Mouse (Mus musculus) limb, embryonic 10.5 days (tissue): ENCODE data around the gene Gm21366. TPM values are rescaled to one million over a fixed set of nuclear protein-coding genes. Genes with fewer than 3 reads are reported as not detected.
"Not testable (repeated sequence)": the region's sequence is repeated elsewhere in the genome, so short reads cannot be mapped to it uniquely, and the experiment has no call there.

ENCODE experiments used
- DNase-seq: peaks from one replicate; pipeline ENCODE4 v3.0.0-alpha.2; 2017; ENCODE audit warnings: low spot score
- H3K27ac ChIP-seq: fragments of 300-500 bp; sonication (generic); 2 replicates; pipeline ENCODE4 v1.5.1; 2016; ENCODE audit warnings: mild to moderate bottlenecking
- H3K27me3 ChIP-seq: fragments of 300-500 bp; sonication (generic); 2 replicates; pipeline ENCODE4 v1.6.1; 2016; ENCODE audit warnings: low read depth, mild to moderate bottlenecking; ENCODE audit not compliant: poor library complexity, severe bottlenecking
- H3K36me3 ChIP-seq: fragments of 300-500 bp; sonication (generic); 2 replicates; pipeline ENCODE4 v1.6.1; 2016; ENCODE audit warnings: mild to moderate bottlenecking, moderate library complexity
- H3K4me1 ChIP-seq: fragments of 300-500 bp; sonication (generic); 2 replicates; pipeline ENCODE4 v1.6.1; 2016
- H3K4me3 ChIP-seq: fragments of 300-500 bp; sonication (generic); 2 replicates; pipeline ENCODE4 v1.5.1; 2016; ENCODE audit warnings: mild to moderate bottlenecking, moderate library complexity
- H3K9me3 ChIP-seq: fragments of 300-500 bp; sonication (generic); replicated peaks from 2 replicates; pipeline ENCODE4 v1.6.1; 2016; ENCODE audit warnings: mild to moderate bottlenecking
- WGBS: fragments of 180-500 bp; shearing (Covaris S2); methylation state at CpG from one replicate; pipeline ENCODE4 v1.1.7; 2016; 5-methylcytosine and 5-hydroxymethylcytosine counted together
- polyA plus RNA-seq: library from polyadenylated mRNA; unstranded; fragments of >200 nt; fragmentation: Nextera tagmentation; extraction: Ambion mirVana; gene quantifications from 2 replicates; pipeline ENCODE4 v1.2.1, GENCODE M21; 2016

Gm21366 gene
- polyA plus RNA-seq, result not detected in 2 replicates

DNA sequence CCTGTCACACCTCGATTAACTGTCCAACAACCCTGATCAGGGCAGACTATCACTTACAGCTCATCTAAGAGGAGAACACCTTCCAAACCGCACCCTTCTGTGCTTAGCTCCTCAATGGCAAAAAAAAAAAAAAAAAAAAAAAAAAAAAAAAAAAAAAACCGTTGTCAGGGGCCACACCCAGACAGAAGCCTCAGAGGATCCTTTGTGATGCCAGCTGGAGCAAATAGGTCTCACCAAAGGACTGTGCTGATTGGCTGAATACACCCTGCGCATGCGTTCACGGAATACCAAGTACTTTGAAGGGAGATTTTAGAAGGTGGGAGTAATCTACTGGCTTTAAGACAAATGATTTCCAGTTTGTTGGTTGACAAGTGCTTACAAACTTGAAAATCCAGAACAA, at the start of gene Gm21366:
Gene Gm21366 (minus strand): TSS at position 101 of the 400 bp plus-strand sequence.
- H3K27ac ChIP-seq, H3K27me3 ChIP-seq, H3K9me3 ChIP-seq, DNase-seq, H3K36me3 ChIP-seq, H3K4me1 ChIP-seq, H3K4me3 ChIP-seq: not testable (repeated sequence)
- WGBS, result no CpG with 5 or more reads among the region's 6 CpGs
